Mouse (Mus musculus) testis, postnatal 10 days (tissue): ENCODE data around the gene Gm36864.

Source experiments
- DNase-seq: peaks from one replicate; pipeline ENCODE4 v3.0.0; 2021; ENCODE audit warnings: low spot score

Gene Gm36864

GRCm38 (mm10) chr7:44257278-44257677 is 21.3 kb downstream of the Gm36864 start, which contains the start of gene Acp4:
TSS of gene Acp4 (minus strand) at chr7:44257378.
- no peak for DNase-seq

DNA sequence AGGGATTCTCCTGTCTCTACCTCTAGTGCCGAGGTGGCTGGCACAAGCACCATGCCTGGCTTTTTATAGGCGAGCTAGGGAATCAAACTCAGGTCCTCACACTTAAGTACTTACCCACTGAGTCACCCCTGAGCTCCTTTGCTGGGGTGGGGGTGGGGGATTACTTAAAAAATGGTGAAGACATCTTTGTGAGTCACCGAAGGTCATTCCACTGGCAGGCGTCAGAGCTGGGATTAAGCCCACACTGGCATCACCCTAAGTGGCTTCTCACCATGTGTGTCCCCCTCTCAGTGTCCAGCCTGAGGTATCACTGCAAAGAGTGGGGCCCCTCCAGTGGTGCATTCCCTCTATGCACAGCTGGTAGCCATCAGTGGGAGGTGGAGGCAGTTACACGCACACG is 24.4 kb downstream of the Gm36864 start:
- DNase-seq: no peak

DNA sequence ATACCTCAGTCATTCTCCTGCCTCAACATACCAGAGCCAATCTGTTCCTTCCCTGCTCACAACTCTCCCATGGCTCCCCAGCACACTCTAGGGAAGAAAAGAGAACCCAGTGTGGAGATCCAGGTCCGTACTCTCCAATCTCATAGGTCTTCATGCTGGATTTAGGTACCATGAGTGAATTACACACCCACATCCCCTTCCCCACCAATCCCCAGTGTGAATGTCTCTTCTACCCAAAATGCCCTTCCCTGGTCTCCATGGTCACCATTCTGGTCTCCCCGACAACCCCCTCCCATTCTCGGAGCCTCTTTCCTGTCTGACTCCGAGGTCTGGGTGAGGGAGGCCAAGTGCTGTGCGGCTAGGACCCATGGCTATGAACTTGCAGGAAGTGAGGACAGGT is 25.2 kb downstream of the Gm36864 start, which contains the start of gene Gm15517:
Gene Gm15517 (plus strand): TSS at position 301 of the 400 bp plus-strand sequence.
- DNase-seq: no peak

GRCm38 (mm10) chr7:44262791-44263643 is 27.0 kb downstream of the Gm36864 start:
- DNase-seq: peak; percentile 96

GRCm38 (mm10) chr7:44268117-44268516 is 32.1 kb downstream of the Gm36864 start:
- no peak for DNase-seq

GRCm38 (mm10) chr7:44269397-44269796 is 33.4 kb downstream of the Gm36864 start:
- no peak for DNase-seq

DNA sequence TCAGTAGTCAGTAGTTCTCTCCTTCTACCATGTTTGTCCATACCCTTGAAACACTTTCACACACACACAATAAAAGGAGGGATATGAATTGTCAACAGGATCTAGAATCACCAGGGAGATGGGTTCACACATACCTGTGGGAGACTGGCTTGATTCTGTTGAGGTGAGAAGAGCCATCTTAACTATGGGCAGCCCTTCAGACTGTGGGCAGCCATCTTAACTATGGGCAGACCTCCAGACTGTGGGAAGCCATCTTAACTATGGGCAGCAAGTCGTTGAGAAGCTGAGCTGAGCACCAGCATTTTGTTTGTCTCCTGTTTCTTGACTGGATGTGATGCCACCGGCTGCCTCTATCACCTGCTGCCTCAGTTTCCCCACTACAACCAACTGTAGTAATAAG is 35.3 kb downstream of the Gm36864 start:
- no peak for DNase-seq

DNA sequence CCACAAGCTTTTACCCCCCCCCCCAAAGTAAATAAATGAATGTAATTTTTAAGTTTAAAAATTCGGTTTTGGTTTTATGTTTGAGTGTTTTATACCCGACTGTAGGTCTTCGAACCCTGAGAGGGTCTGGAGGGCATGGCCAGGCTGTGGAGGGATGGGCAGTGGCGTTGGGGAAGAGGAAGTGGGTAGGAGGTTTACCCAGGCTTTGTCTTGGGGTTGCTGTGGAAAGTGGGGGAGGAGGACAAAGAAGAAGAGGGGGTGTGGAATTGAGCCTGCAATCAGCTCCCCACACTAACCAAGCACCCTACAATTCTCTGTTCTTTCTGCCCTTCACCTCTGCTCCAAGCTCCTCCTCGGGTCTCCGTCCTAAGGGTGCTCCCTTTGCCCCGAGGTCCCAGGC is 36.6 kb downstream of the Gm36864 start:
- DNase-seq: no peak

DNA sequence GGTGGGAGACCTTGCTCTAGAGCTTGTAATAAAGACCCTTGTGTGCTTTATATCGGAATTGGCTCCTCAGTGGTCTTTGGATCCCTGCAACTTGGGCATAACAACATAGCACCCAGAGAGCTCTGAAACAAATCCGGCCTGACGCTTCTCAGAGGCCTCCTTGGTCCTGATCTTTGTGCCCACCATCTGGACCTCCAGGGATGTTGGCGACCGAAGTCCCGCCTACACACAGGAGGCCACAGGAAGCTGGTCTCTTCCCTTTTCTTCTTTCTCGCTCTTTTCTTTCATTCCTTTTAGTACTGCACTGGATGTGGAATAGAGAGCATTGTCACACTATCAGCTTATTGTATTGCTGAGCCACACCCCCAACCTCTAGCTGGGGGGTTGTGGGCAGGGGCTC is 37.5 kb downstream of the Gm36864 start:
- DNase-seq: no peak

- no peak for DNase-seq
Measured at GRCm38 (mm10) chr7:44274096-44274495, 38.1 kb downstream of the Gm36864 start.

DNA sequence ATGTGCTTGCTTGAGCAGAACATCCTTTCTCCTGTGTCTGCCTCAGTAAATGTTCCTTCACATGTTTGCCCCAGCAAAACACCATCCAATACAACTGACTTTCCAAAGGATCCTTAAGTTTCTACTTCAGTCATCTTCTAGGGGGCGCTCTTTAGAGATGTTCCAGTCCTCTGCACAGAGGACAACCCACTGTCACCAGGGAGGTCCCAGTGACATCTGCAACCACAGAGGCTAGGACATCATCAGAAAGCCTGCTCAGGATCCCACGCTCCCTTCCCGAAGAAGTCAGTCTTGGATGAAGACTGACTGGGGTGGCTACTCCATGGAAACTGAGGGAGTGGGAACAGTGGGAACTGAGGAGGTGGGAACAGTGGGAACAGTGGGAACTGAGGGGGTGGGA is 39.6 kb downstream of the Gm36864 start:
- no peak for DNase-seq

- no peak for DNase-seq
Measured at GRCm38 (mm10) chr7:44276461-44277249, 40.7 kb downstream of the Gm36864 start.

GRCm38 (mm10) chr7:44277250-44277622 is 41.3 kb downstream of the Gm36864 start:
- DNase-seq: peak; percentile 62

- DNase-seq: no peak
Measured at GRCm38 (mm10) chr7:44280959-44281358, 45.0 kb downstream of the Gm36864 start.

GRCm38 (mm10) chr7:44281586-44281985 is 45.6 kb downstream of the Gm36864 start:
- DNase-seq: no peak

DNA sequence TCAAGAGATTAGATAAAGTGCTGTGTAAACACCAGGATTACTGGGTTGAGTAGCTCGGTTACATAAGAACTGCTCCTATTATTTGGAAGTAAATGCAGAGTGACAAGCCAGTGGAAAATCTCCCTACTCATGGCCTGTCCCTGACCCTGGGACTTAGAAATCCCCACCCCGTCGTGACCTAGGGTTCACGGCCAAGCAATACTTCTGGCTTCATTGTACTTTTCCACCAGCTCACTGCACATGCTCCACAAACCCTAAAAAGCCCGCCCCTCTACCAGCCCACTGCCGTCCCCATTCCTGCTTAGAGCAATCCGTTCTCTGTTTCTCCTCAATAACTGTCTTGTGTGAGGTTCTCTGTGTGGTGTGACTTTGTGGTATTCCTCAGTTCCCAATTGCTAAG is 51.8 kb downstream of the Gm36864 start:
- DNase-seq: no peak

GRCm38 (mm10) chr7:44290986-44291385 is 55.0 kb downstream of the Gm36864 start:
- DNase-seq: no peak

DNA sequence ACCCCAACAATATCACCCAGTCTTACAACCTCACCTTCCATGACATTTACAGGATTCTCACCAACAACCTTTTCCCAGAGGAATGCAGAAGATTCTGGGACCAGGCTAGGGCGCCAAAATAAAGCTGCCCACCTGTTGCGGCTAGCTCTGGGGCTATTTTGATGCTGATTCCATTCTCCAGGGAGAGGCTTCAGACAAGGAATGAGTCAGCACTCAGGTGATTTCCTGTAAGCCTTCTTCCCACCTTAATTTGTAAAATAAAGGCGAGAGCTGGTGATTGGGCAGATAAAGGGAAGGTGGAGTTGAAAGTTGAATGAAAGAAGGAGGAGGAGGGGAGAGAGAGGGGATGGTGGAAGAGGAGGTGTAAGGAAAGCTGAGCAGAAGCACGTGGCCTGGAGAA is 55.4 kb downstream of the Gm36864 start:
- no peak for DNase-seq
